Mouse (Mus musculus) small intestine, adult 2 months (tissue): ENCODE measurements around the gene Sesn2.
A peak's percentile ranks its signal among the peaks of the same experiment; 100 is the strongest.

ENCODE experiments used
- CTCF ChIP-seq: fragments of 200-500 bp; IDR thresholded peaks from 2 replicates; pipeline ENCODE4 v1.5.1; 2012; ENCODE audit warnings: low read depth, mild to moderate bottlenecking, control low read depth, inconsistent platforms, low read length, moderate library complexity, mixed read lengths; ENCODE audit not compliant: insufficient replicate concordance, insufficient read length; ENCODE audit errors: extremely low read depth
- POLR2A ChIP-seq: fragments of 200-500 bp; IDR thresholded peaks from 2 replicates; pipeline ENCODE4 v1.6.1; 2012; ENCODE audit warnings: low read depth, mild to moderate bottlenecking, control low read depth, inconsistent platforms, low read length, moderate library complexity

DNA sequence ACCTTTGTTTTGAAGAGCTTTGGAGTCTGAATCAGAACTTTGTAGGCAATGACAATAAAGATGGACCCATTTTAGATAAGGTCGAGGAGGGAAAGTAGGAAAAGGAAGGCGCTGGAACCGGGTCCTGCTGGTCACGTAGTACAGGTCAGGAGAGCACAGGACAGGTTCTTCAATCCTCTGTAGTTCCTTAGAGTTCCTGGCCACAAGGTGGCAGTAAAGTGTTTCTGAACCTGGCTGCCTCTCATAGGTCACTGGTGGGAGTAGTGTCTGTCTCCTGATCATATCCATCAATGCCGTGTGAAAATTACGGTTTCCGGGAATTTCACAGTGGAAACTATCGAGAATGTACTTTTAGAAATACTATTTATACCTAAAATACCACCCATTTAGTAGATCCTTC lies 35.5 kb upstream of the Sesn2 start:
- TF ChIP-seq POLR2A (no peak), CTCF (peak; percentile 44; the same call in 1 of the 2 replicates)
